Mouse (Mus musculus): ENCODE measurements around the gene Slc2a9.

DNA sequence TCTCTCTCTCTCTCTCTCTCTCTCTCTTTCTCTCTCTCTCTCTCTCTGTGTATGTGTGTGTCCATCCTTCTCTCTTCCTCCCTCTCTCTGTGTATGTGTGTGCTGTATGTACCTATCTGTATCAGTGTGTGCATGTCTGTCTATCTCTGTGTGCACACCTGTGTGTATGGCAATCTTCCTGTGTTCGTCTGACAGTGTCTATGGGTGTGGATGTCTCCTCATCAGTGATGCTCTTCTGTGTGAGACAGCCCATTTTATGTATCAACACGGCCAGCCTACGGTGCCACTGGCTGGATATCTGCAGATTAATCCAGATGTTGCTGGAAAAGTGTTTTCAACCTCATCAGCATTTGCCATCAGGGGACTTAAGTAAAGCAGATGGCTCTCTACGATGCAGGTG lies 15.7 kb downstream of the Slc2a9 start:
- TF ChIP-seq CTCF (IDR thresholded peaks at IDR 0.05; ENCODE audit: extremely low read depth, insufficient read length, insufficient replicate concordance, low read depth, low read length) (no peak), POLR2A (IDR thresholded peaks at IDR 0.05; ENCODE audit: low read depth, low read length) (no peak)
